Comparison of ENCODE assay signal across 25 mouse cellular contexts in genomic region chr11:103146386-103146785, GRCm38 (mm10). TPM values are rescaled to one million over a fixed set of nuclear protein-coding genes. Genes with fewer than 3 reads are reported as not detected.
DNase-seq lines count a peak whose midpoint lies in the region; ATAC-seq and TF ChIP-seq lines count a peak whose summit lies in the region.
"Had no signal": no experiment of that assay in that cellular context is flagged by ENCODE, and none has a peak within 500 bp of the region (broad histone marks: within the 10 kb centered on the region; RNA-seq: fewer than 3 reads in every experiment).

No protein-coding gene starts in this region.

- intact Hi-C loops in left cerebral cortex, postnatal 4 days (cut with DNase I): no loop called here

- no peak; the same call in 1 of the 2 replicates for TF ChIP-seq RAD21 in CH12.LX (IDR thresholded peaks at IDR 0.05; ENCODE audit: low read depth, low read length)

- H3K4me1 ChIP-seq in kidney, postnatal 0 days (replicated peaks; ENCODE audit: insufficient read depth, low read length): peaks cover 18% of the 10 kb centered on the region
- H3K4me1 ChIP-seq in CH12.LX (ENCODE audit: control insufficient read depth in 1 of 2, insufficient read depth in 2 of 2): peaks cover 30 to 55% of the 10 kb centered on the region in 2 experiments

- TF ChIP-seq CTCF in kidney, postnatal 0 days (IDR thresholded peaks at IDR 0.05; ENCODE audit: low read depth): 0 out of 2 replicates have a peak, but pooled peaks have one; percentile 4
- TF ChIP-seq CTCF in CH12.LX (conservative IDR thresholded peaks at IDR 0.05 in 1 of 2, IDR thresholded peaks at IDR 0.05 in 1 of 2; ENCODE audit: low read depth in 2 of 2, low read length in 2 of 2): peak in 1 of 2 experiments; percentile 19; a peak in 1 of 4 replicates

- dilution Hi-C loops in CH12.LX (cut with MboI; ENCODE audit: extremely low pct_ligation_motif_present, extremely low pct_unique_long_range_greater_than_20kb, low sequenced_read_pairs): no loop called here

- H3K9ac ChIP-seq in kidney, postnatal 0 days (ENCODE audit: low read depth, low read length): no peak overlapping the region
- H3K9ac ChIP-seq in CH12.LX (ENCODE audit: insufficient read depth, low read depth): no peak overlapping the region
- H3K9ac ChIP-seq: embryonic facial prominence, embryonic 13.5 days; forebrain, embryonic 13.5 days; forebrain, postnatal 0 days; hindbrain, embryonic 12.5 days had no signal

- 84% methylated on average over 4 of the region's 4 CpGs for WGBS in kidney, postnatal 0 days

- no peaks in the 10 kb centered on the region for H3K36me3 ChIP-seq in kidney, postnatal 0 days (ENCODE audit: insufficient read depth, low read length)
- H3K36me3 ChIP-seq in CH12.LX (replicated peaks in 1 of 2; ENCODE audit: control insufficient read depth in 1 of 2, insufficient read depth in 1 of 2, low read length in 1 of 2): peaks cover 0 to 5% of the 10 kb centered on the region in 2 experiments
- H3K36me3 ChIP-seq: embryonic facial prominence, embryonic 13.5 days; heart, embryonic 10.5 days; hindbrain, embryonic 12.5 days had no signal

- no peaks in the 10 kb centered on the region for H3K9me3 ChIP-seq in kidney, postnatal 0 days (replicated peaks; ENCODE audit: low read length)
- no peaks in the 10 kb centered on the region for H3K9me3 ChIP-seq in CH12.LX (replicated peaks; ENCODE audit: low read length)
- H3K9me3 ChIP-seq: embryonic facial prominence, embryonic 13.5 days; forebrain, embryonic 13.5 days; heart, embryonic 10.5 days; hindbrain, embryonic 12.5 days had no signal

- no peak for DNase-seq in kidney, postnatal 0 days (ENCODE audit: low spot score)
- DNase-seq in kidney, postnatal 25 days: no peak
- DNase-seq in CH12.LX (ENCODE audit: extremely low read depth): no peak
- DNase-seq in thymus, postnatal 36 days: no peak
- no peak for DNase-seq in gastrocnemius, adult 18-20 months (ENCODE audit: low spot score)
- DNase-seq in left cerebral cortex, postnatal 4 days: no peak
- DNase-seq: adrenal gland, postnatal 25 days; cerebellum, adult 8-10 months; cerebellum, postnatal 14 days; forebrain, postnatal 0 days; gastrocnemius, adult 2 months; gastrocnemius, postnatal 36 days; heart, adult 18-20 months; heart, postnatal 10 days; heart, postnatal 4 days had no signal

- no peak for TF ChIP-seq POLR2A in CH12.LX (IDR thresholded peaks at IDR 0.05; ENCODE audit: low read depth, low read length)

- no peaks in the 10 kb centered on the region for H3K27me3 ChIP-seq in kidney, postnatal 0 days (ENCODE audit: insufficient read depth, low read length)
- H3K27me3 ChIP-seq in CH12.LX (replicated peaks): no peaks in the 10 kb centered on the region
- H3K27me3 ChIP-seq: embryonic facial prominence, embryonic 13.5 days; forebrain, embryonic 13.5 days; hindbrain, embryonic 12.5 days; Patski had no signal

- no peak overlapping the region for H3K27ac ChIP-seq in kidney, postnatal 0 days
- H3K27ac ChIP-seq in CH12.LX (ENCODE audit: insufficient read depth, low read depth): no peak overlapping the region
- H3K27ac ChIP-seq: embryonic facial prominence, embryonic 13.5 days; forebrain, embryonic 13.5 days; gastrocnemius, adult 2 months; heart, embryonic 10.5 days; hindbrain, embryonic 12.5 days had no signal

- no peak for ATAC-seq in kidney, postnatal 0 days (replicated peaks; ENCODE audit: low FRiP score, low read depth)
- peak; percentile 71 for ATAC-seq in granulocyte monocyte progenitor cell, adult 5-6 weeks (replicated peaks; ENCODE audit: poor library complexity, severe bottlenecking)
- peak; percentile 60 for ATAC-seq in megakaryocyte progenitor cell, adult 5-6 weeks (replicated peaks; ENCODE audit: poor library complexity)
- ATAC-seq: activated CD4-positive, CD25-positive, alpha-beta regulatory T cell, adult 4 months; CD4-positive, CD25-positive, alpha-beta regulatory T cell, adult 4 months; forebrain, embryonic 13.5 days; forebrain, postnatal 0 days; hindbrain, embryonic 16.5 days; Patski had no signal

- H3K4me2 ChIP-seq in kidney, postnatal 0 days (ENCODE audit: low read length): no peak overlapping the region
- no peak overlapping the region for H3K4me2 ChIP-seq in CH12.LX (ENCODE audit: insufficient read depth, low read depth, poor library complexity, severe bottlenecking)
- H3K4me2 ChIP-seq: embryonic facial prominence, embryonic 13.5 days; forebrain, embryonic 13.5 days; hindbrain, embryonic 12.5 days had no signal

- no peaks in the 10 kb centered on the region for H3K79me2 ChIP-seq in CH12.LX (replicated peaks; ENCODE audit: control insufficient read depth, extremely low read depth, insufficient read depth, poor library complexity, severe bottlenecking)

- TF ChIP-seq EP300 in CH12.LX (IDR thresholded peaks at IDR 0.05; ENCODE audit: low read length): no peak

- in situ Hi-C loops in CH12.LX (cut with MboI; ENCODE audit: low pct_ligation_motif_present, low pct_unique_long_range_greater_than_20kb, low sequenced_read_pairs): no loop called here

- no peak overlapping the region for H3K4me3 ChIP-seq in kidney, postnatal 0 days (replicated peaks; ENCODE audit: low read depth, low read length)
- H3K4me3 ChIP-seq in CH12.LX (replicated peaks in 1 of 3; ENCODE audit: low read depth in 2 of 3, low read length in 2 of 3, poor library complexity in 1 of 3): no peak overlapping the region
- H3K4me3 ChIP-seq: embryonic facial prominence, embryonic 13.5 days; forebrain, embryonic 13.5 days; gastrocnemius, adult 2 months; heart, embryonic 10.5 days; hindbrain, embryonic 12.5 days had no signal

TF ChIP-seq in CH12.LX, 34 proteins besides CTCF, POLR2A, EP300 and RAD21:
- TF ChIP-seq CHD2 (IDR thresholded peaks at IDR 0.05; ENCODE audit: low read length) (no peak), ZNF384 (IDR thresholded peaks at IDR 0.05; ENCODE audit: low read depth, low read length) (peak; percentile 65)

RNA-seq across cellular contexts. Expression of gene Hexim2, which starts 14.2 kb away (rescaled TPM):
- polyA plus RNA-seq in kidney, postnatal 0 days (2015; fragmentation: Nextera tagmentation; extraction: Ambion mirVana): 6.5 and 6.9 TPM in 2 replicates
- total RNA-seq in CH12.LX (2012; rRNA removed): 31.4 and 33.3 TPM in 2 replicates
- 28.8 and 33.0 TPM in 2 replicates for total RNA-seq in CH12.LX (2014; rRNA removed)
- 27.0 and 31.6 TPM in 2 replicates for polyA plus RNA-seq in CH12.LX (2012; ENCODE audit: insufficient read length, low read depth)
- 2.6 and 6.4 TPM in 2 replicates for total RNA-seq in granulocyte monocyte progenitor cell, adult 5-6 weeks (2014; fragmentation: Nextera tagmentation)
- 1.3 and 3.4 TPM in 2 replicates for total RNA-seq in granulocyte monocyte progenitor cell, adult 5-6 weeks (2017)
- total RNA-seq in megakaryocyte progenitor cell, adult 5-6 weeks (2015): 1.2 and 1.8 TPM in 2 replicates
- 3.5 and 3.9 TPM in 2 replicates for total RNA-seq in megakaryocyte progenitor cell, adult 5-6 weeks (2017)
- 1 to 10 TPM; 3.3 to 4.4 TPM for total RNA-seq in gastrocnemius, adult 18-20 months (2021)
- 10 to 100 TPM; 19.0 to 24.2 TPM for total RNA-seq in left cerebral cortex, postnatal 4 days (2021)

RNA-seq across cellular contexts. Expression of gene Fmnl1, which starts 24.5 kb away (rescaled TPM):
- polyA plus RNA-seq in kidney, postnatal 0 days (2015; fragmentation: Nextera tagmentation; extraction: Ambion mirVana): 2.6 and 3.4 TPM in 2 replicates
- 35.0 and 36.5 TPM in 2 replicates for total RNA-seq in CH12.LX (2012; rRNA removed)
- total RNA-seq in CH12.LX (2014; rRNA removed): 5.6 and 6.9 TPM in 2 replicates
- 104 and 118 TPM in 2 replicates for polyA plus RNA-seq in CH12.LX (2012; ENCODE audit: insufficient read length, low read depth)
- total RNA-seq in granulocyte monocyte progenitor cell, adult 5-6 weeks (2014; fragmentation: Nextera tagmentation): 58.4 and 94.0 TPM in 2 replicates
- 21.3 and 31.0 TPM in 2 replicates for total RNA-seq in granulocyte monocyte progenitor cell, adult 5-6 weeks (2017)
- 74.3 and 76.3 TPM in 2 replicates for total RNA-seq in megakaryocyte progenitor cell, adult 5-6 weeks (2015)
- 17.3 and 36.5 TPM in 2 replicates for total RNA-seq in megakaryocyte progenitor cell, adult 5-6 weeks (2017)
- 1 to 10 TPM; 5.1 to 8.1 TPM for total RNA-seq in gastrocnemius, adult 18-20 months (2021)
- total RNA-seq in left cerebral cortex, postnatal 4 days (2021): 10 to 100 TPM; 34.8 to 39.1 TPM

RNA-seq across cellular contexts. Expression of gene Hexim1, which starts 30.4 kb away (rescaled TPM):
- polyA plus RNA-seq in kidney, postnatal 0 days (2015; fragmentation: Nextera tagmentation; extraction: Ambion mirVana): 6.5 and 6.8 TPM in 2 replicates
- 25.9 and 38.9 TPM in 2 replicates for total RNA-seq in CH12.LX (2012; rRNA removed)
- total RNA-seq in CH12.LX (2014; rRNA removed): 16.4 and 20.2 TPM in 2 replicates
- 50.4 and 51.8 TPM in 2 replicates for polyA plus RNA-seq in CH12.LX (2012; ENCODE audit: insufficient read length, low read depth)
- total RNA-seq in granulocyte monocyte progenitor cell, adult 5-6 weeks (2014; fragmentation: Nextera tagmentation): 9.7 and 13.5 TPM in 2 replicates
- total RNA-seq in granulocyte monocyte progenitor cell, adult 5-6 weeks (2017): 28.7 and 31.0 TPM in 2 replicates
- 10.7 and 13.0 TPM in 2 replicates for total RNA-seq in megakaryocyte progenitor cell, adult 5-6 weeks (2015)
- total RNA-seq in megakaryocyte progenitor cell, adult 5-6 weeks (2017): 21.2 and 27.9 TPM in 2 replicates
- total RNA-seq in gastrocnemius, adult 18-20 months (2021): 10 to 100 TPM; 23.3 to 23.6 TPM
- total RNA-seq in left cerebral cortex, postnatal 4 days (2021): 10 to 100 TPM; 22.9 to 23.2 TPM

RNA-seq across cellular contexts. Expression of gene Acbd4, which starts 44.9 kb away (rescaled TPM):
- polyA plus RNA-seq in kidney, postnatal 0 days (2015; fragmentation: Nextera tagmentation; extraction: Ambion mirVana): 36.6 and 39.7 TPM in 2 replicates
- total RNA-seq in CH12.LX (2012; rRNA removed) (60.9 and 62.6 TPM in 2 replicates), CH12.LX (2014; rRNA removed) (50.2 and 51.4 TPM in 2 replicates)
- polyA plus RNA-seq in CH12.LX (2012; ENCODE audit: insufficient read length, low read depth): 68.4 and 75.1 TPM in 2 replicates
- total RNA-seq in granulocyte monocyte progenitor cell, adult 5-6 weeks (2014; fragmentation: Nextera tagmentation): 4.8 and 9.6 TPM in 2 replicates
- total RNA-seq in granulocyte monocyte progenitor cell, adult 5-6 weeks (2017): 5.8 and 10.7 TPM in 2 replicates
- 1.5 and 2.0 TPM in 2 replicates for total RNA-seq in megakaryocyte progenitor cell, adult 5-6 weeks (2015)
- total RNA-seq in megakaryocyte progenitor cell, adult 5-6 weeks (2017): 5.0 and 7.2 TPM in 2 replicates
- total RNA-seq in gastrocnemius, adult 18-20 months (2021): 10 to 100 TPM; 36.1 to 38.9 TPM
- 10 to 100 TPM; 31.7 to 41.3 TPM for total RNA-seq in left cerebral cortex, postnatal 4 days (2021)

RNA-seq across cellular contexts. Expression of gene Plcd3, which starts 44.9 kb away (rescaled TPM):
- polyA plus RNA-seq in kidney, postnatal 0 days (2015; fragmentation: Nextera tagmentation; extraction: Ambion mirVana): 4.2 and 5.6 TPM in 2 replicates
- 24.3 and 27.4 TPM in 2 replicates for total RNA-seq in CH12.LX (2012; rRNA removed)
- 6.3 and 7.1 TPM in 2 replicates for total RNA-seq in CH12.LX (2014; rRNA removed)
- polyA plus RNA-seq in CH12.LX (2012; ENCODE audit: insufficient read length, low read depth): 9.7 and 11.3 TPM in 2 replicates
- total RNA-seq in granulocyte monocyte progenitor cell, adult 5-6 weeks (2014; fragmentation: Nextera tagmentation): 0.41 TPM in 1 of 2 replicates, not detected in the other
- total RNA-seq in granulocyte monocyte progenitor cell, adult 5-6 weeks (2017): 3.2 TPM in 1 of 2 replicates, not detected in the other
- total RNA-seq in megakaryocyte progenitor cell, adult 5-6 weeks (2015): 0.17 TPM in 1 of 2 replicates, not detected in the other
- total RNA-seq in megakaryocyte progenitor cell, adult 5-6 weeks (2017): not detected in 2 replicates
- 1 to 10 TPM; 6.9 to 9.4 TPM for total RNA-seq in gastrocnemius, adult 18-20 months (2021)
- total RNA-seq in left cerebral cortex, postnatal 4 days (2021): 10 to 100 TPM; 11.1 to 13.8 TPM
